Mouse (Mus musculus) hindbrain, postnatal 0 days (tissue): Measurements from ENCODE around the gene Sez6. TPM values are rescaled to one million over a fixed set of nuclear protein-coding genes. Genes with fewer than 3 reads are reported as not detected.

Experiments
- ATAC-seq: fragments of 200-750 bp; cut with Nextera tagmentation; 2 replicates; pipeline ENCODE4 v1.8.0; 2017; ENCODE audit warnings: mild to moderate bottlenecking, moderate TSS enrichment, moderate library complexity
- DNase-seq: peaks from one replicate; pipeline ENCODE4 v3.0.0-alpha.2; 2015; ENCODE audit warnings: low spot score
- H3K27ac ChIP-seq: fragments of 300-500 bp; sonication (generic); 2 replicates; pipeline ENCODE4 v1.5.1; 2014; ENCODE audit warnings: mild to moderate bottlenecking
- H3K27me3 ChIP-seq: fragments of 300-500 bp; sonication (generic); 2 replicates; pipeline ENCODE4 v1.6.1; 2014; ENCODE audit warnings: low read length, mixed read lengths; ENCODE audit not compliant: insufficient read depth
- H3K36me3 ChIP-seq: fragments of 300-500 bp; sonication (generic); 2 replicates; pipeline ENCODE4 v1.6.1; 2014; ENCODE audit warnings: low read length, mixed read lengths; ENCODE audit not compliant: insufficient read depth
- H3K4me1 ChIP-seq: fragments of 300-500 bp; sonication (generic); 2 replicates; pipeline ENCODE4 v1.6.1; 2014; ENCODE audit warnings: antibody characterized with exemption, low read length, mixed read lengths; ENCODE audit not compliant: insufficient read depth
- H3K4me2 ChIP-seq: fragments of 300-500 bp; sonication (generic); 2 replicates; pipeline ENCODE4 v1.6.1; 2014; ENCODE audit warnings: low read depth, mild to moderate bottlenecking, low read length, moderate library complexity, mixed read lengths
- H3K4me3 ChIP-seq: fragments of 300-500 bp; sonication (generic); 2 replicates; pipeline ENCODE4 v1.5.1; 2014; ENCODE audit warnings: low read length
- H3K9ac ChIP-seq: fragments of 300-500 bp; sonication (generic); replicated peaks from 2 replicates; pipeline ENCODE4 v1.6.1; 2014; ENCODE audit warnings: mild to moderate bottlenecking, low read length, moderate library complexity, mixed read lengths
- H3K9me3 ChIP-seq: fragments of 300-500 bp; sonication (generic); 2 replicates; pipeline ENCODE4 v1.6.1; 2016; ENCODE audit warnings: low read length, mixed read lengths
- CTCF ChIP-seq: IDR thresholded peaks from 2 replicates; pipeline ENCODE4 v1.5.1; 2016; ENCODE audit warnings: antibody characterized with exemption, control low read depth, low read depth
- whole genome bisulfite sequencing: fragments of 180-500 bp; shearing (Covaris S2); extraction: QIAGEN DNeasy Blood & Tissue Kit; methylation state at CpG from one replicate; pipeline ENCODE4 v1.1.7; 2014; 5-methylcytosine and 5-hydroxymethylcytosine counted together
- polyA plus RNA-seq: library from polyadenylated mRNA; unstranded; fragments of >200 nt; fragmentation: Nextera tagmentation; extraction: Ambion mirVana; gene quantifications from 2 replicates; pipeline ENCODE4 v1.2.1, GENCODE M21; 2015
- total RNA-seq: library from RNA; depleted of rRNA; stranded (reverse); fragments of >200 nt; gene quantifications from 2 replicates; pipeline ENCODE4 v1.2.3, GENCODE M21; 2014

Gene Sez6
- total and polyA plus RNA-seq, 2 experiments from 2014 or later, result 127 to 177 TPM

GRCm38 (mm10) chr11:77956428-77956827 lies 25.8 kb downstream of the Sez6 start:
- H3K4me1 ChIP-seq, result peaks cover 7% of the 10 kb centered on the region
- no peak for DNase-seq
- no peak overlapping the region for H3K4me2 ChIP-seq
- no peaks in the 10 kb centered on the region for H3K36me3 ChIP-seq
- no peak for TF ChIP-seq CTCF
- H3K27me3 ChIP-seq, result no peaks in the 10 kb centered on the region
- H3K27ac ChIP-seq, result no peak overlapping the region
- H3K4me3 ChIP-seq, result no peak overlapping the region
- ATAC-seq, result no peak
- 47% methylated on average over 3 of the region's 3 CpGs for WGBS
- no peaks in the 10 kb centered on the region for H3K9me3 ChIP-seq
- no peak overlapping the region for H3K9ac ChIP-seq

GRCm38 (mm10) chr11:77958268-77958667 lies 27.7 kb downstream of the Sez6 start:
- DNase-seq (peak; percentile 81), ATAC-seq (peak; percentile 71)
- no peak for TF ChIP-seq CTCF
- 45% methylated on average over 2 of the region's 2 CpGs for WGBS
- Histone ChIP-seq H3K36me3 (no peaks in the 10 kb centered on the region), H3K4me2 (no peak overlapping the region), H3K27me3 (no peaks in the 10 kb centered on the region), H3K9ac (no peak overlapping the region), H3K27ac (no peak overlapping the region), H3K4me3 (no peak overlapping the region), H3K4me1 (peaks cover 7% of the 10 kb centered on the region), H3K9me3 (no peaks in the 10 kb centered on the region)

- no peak for TF ChIP-seq CTCF
- Histone ChIP-seq H3K27me3 (no peaks in the 10 kb centered on the region), H3K9ac (no peak overlapping the region), H3K36me3 (no peaks in the 10 kb centered on the region), H3K4me3 (no peak overlapping the region), H3K4me1 (peaks cover 7% of the 10 kb centered on the region), H3K27ac (no peak overlapping the region), H3K4me2 (no peak overlapping the region), H3K9me3 (no peaks in the 10 kb centered on the region)
- DNase-seq (no peak), ATAC-seq (no peak)
- 53% methylated on average over 9 of the region's 9 CpGs for WGBS
Measured at GRCm38 (mm10) chr11:77958932-77959331, 28.3 kb downstream of the Sez6 start.

- H3K9ac ChIP-seq, result peak overlapping the region; percentile 2; the same call in 1 of the 2 replicates
- 34% methylated on average over 9 of the region's 9 CpGs for WGBS
- no peak for DNase-seq
- ATAC-seq, result no peak; the same call in 1 of the 2 replicates
- TF ChIP-seq CTCF, result no peak
- H3K36me3 ChIP-seq, result no peaks in the 10 kb centered on the region
- no peaks in the 10 kb centered on the region for H3K9me3 ChIP-seq
- peaks cover 16% of the 10 kb centered on the region for H3K4me1 ChIP-seq
- H3K27ac ChIP-seq, result no peak overlapping the region
- H3K4me2 ChIP-seq, result no peak overlapping the region
- no peak overlapping the region for H3K4me3 ChIP-seq
- no peaks in the 10 kb centered on the region for H3K27me3 ChIP-seq
Measured at GRCm38 (mm10) chr11:77960199-77960598, 29.6 kb downstream of the Sez6 start.

- H3K4me3 ChIP-seq, result no peak overlapping the region
- ATAC-seq (no peak), DNase-seq (no peak)
- no peak overlapping the region for H3K27ac ChIP-seq
- peaks cover 21% of the 10 kb centered on the region for H3K4me1 ChIP-seq
- no peak overlapping the region for H3K9ac ChIP-seq
- TF ChIP-seq CTCF, result no peak
- no peaks in the 10 kb centered on the region for H3K9me3 ChIP-seq
- H3K36me3 ChIP-seq, result no peaks in the 10 kb centered on the region
- H3K27me3 ChIP-seq, result no peaks in the 10 kb centered on the region
- H3K4me2 ChIP-seq, result no peak overlapping the region
- 51% methylated on average over 5 of the region's 5 CpGs for WGBS
Measured at GRCm38 (mm10) chr11:77960898-77961297, 30.3 kb downstream of the Sez6 start.

GRCm38 (mm10) chr11:77962946-77963345 lies 32.3 kb downstream of the Sez6 start:
- TF ChIP-seq CTCF, result no peak
- H3K36me3 ChIP-seq, result no peaks in the 10 kb centered on the region
- no peak overlapping the region for H3K4me3 ChIP-seq
- DNase-seq, result no peak
- 73% methylated on average over 10 of the region's 10 CpGs for WGBS
- H3K9ac ChIP-seq, result no peak overlapping the region
- no peaks in the 10 kb centered on the region for H3K27me3 ChIP-seq
- H3K27ac ChIP-seq, result no peak overlapping the region
- peaks cover 27% of the 10 kb centered on the region for H3K4me1 ChIP-seq
- H3K4me2 ChIP-seq, result no peak overlapping the region
- no peak for ATAC-seq
- H3K9me3 ChIP-seq, result no peaks in the 10 kb centered on the region

GRCm38 (mm10) chr11:77964415-77965095 lies 34.0 kb downstream of the Sez6 start:
- Histone ChIP-seq H3K27ac (peak overlapping the region; percentile 72), H3K27me3 (no peaks in the 10 kb centered on the region), H3K4me3 (no peak overlapping the region), H3K9me3 (no peaks in the 10 kb centered on the region), H3K4me2 (no peak overlapping the region), H3K36me3 (no peaks in the 10 kb centered on the region), H3K9ac (no peak overlapping the region; the same call in 1 of the 2 replicates), H3K4me1 (peaks cover 27% of the 10 kb centered on the region)
- WGBS, result 10% methylated on average over 19 of the region's 19 CpGs
- DNase-seq (peak; percentile 34), ATAC-seq (no peak)
- TF ChIP-seq CTCF, result no peak
